Mouse (Mus musculus): ENCODE measurements around the gene Ppp4r4.

DNA sequence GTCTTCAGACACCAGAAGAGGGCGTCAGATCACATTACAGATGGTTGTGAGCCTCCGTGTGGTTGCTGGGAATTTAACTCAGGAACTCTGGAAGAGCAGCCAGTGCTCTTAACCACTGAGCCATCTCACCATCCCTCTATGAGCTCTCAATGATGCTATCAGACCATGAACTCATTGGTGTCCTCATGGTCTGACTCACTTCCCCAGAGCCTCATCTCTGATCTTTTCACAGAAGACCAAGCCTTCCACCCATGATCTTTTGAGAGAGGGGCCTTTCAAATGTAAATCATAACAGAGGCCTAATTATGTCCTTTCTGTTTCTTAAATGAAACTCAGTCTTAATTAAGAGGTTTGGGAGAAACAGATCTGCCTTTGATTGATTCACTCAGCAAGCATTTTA lies 19.0 kb upstream of the Ppp4r4 start:
- TF ChIP-seq POLR2A (IDR thresholded peaks at IDR 0.05; ENCODE audit: extremely low read depth, insufficient read depth, low read length), result no peak
- TF ChIP-seq CTCF (IDR thresholded peaks at IDR 0.05; ENCODE audit: low read depth, low read length), result no peak

Data from liver, adult 2 months (tissue).